Comparison of ENCODE assay signal across 12 mouse cellular contexts in genomic region chr4:133256820-133257219, GRCm38 (mm10). TPM values are rescaled to one million over a fixed set of nuclear protein-coding genes. Genes with fewer than 3 reads are reported as not detected.
A peak's percentile ranks its signal among the peaks of the same experiment; 100 is the strongest.
DNase-seq lines count a peak whose midpoint lies in the region; ATAC-seq lines count a peak whose summit lies in the region.
"Had no signal": no experiment of that assay in that cellular context is flagged by ENCODE, and none has a peak within 500 bp of the region (broad histone marks: within the 10 kb centered on the region; RNA-seq: fewer than 3 reads in every experiment).

No protein-coding gene starts in this region.

- ATAC-seq in embryonic facial prominence, embryonic 12.5 days (ENCODE audit: insufficient number of reproducible peaks, insufficient read depth, low FRiP score, low TSS enrichment) = no peak; the same call in 1 of the 2 replicates
- ATAC-seq in limb, embryonic 15.5 days (ENCODE audit: insufficient number of reproducible peaks, low FRiP score, low TSS enrichment, low read depth) = 0 out of 2 replicates have a peak, but pooled peaks have one; percentile 16
- ATAC-seq: forebrain, embryonic 14.5 days; midbrain, embryonic 13.5 days had no signal

- H3K27ac ChIP-seq in embryonic facial prominence, embryonic 12.5 days = no peak overlapping the region
- H3K27ac ChIP-seq in limb, embryonic 15.5 days = no peak overlapping the region
- H3K27ac ChIP-seq: midbrain, embryonic 13.5 days had no signal

- no peaks in the 10 kb centered on the region for H3K36me3 ChIP-seq in embryonic facial prominence, embryonic 12.5 days
- H3K36me3 ChIP-seq in limb, embryonic 15.5 days = no peaks in the 10 kb centered on the region
- H3K36me3 ChIP-seq: midbrain, embryonic 13.5 days had no signal

- WGBS in embryonic facial prominence, embryonic 12.5 days = 21% methylated on average over 24 of the region's 24 CpGs
- WGBS in limb, embryonic 15.5 days = 12% methylated on average over 24 of the region's 24 CpGs

- H3K9ac ChIP-seq in embryonic facial prominence, embryonic 12.5 days = no peak overlapping the region
- no peak overlapping the region for H3K9ac ChIP-seq in limb, embryonic 15.5 days
- H3K9ac ChIP-seq: midbrain, embryonic 13.5 days had no signal

- H3K27me3 ChIP-seq in embryonic facial prominence, embryonic 12.5 days = peaks cover 56% of the 10 kb centered on the region
- H3K27me3 ChIP-seq in limb, embryonic 15.5 days = peaks cover 39% of the 10 kb centered on the region

- 0 out of 2 replicates have a peak overlapping the region, but pooled peaks have one; percentile 7 for H3K4me3 ChIP-seq in embryonic facial prominence, embryonic 12.5 days
- peak overlapping the region; percentile 12 for H3K4me3 ChIP-seq in limb, embryonic 15.5 days
- H3K4me3 ChIP-seq: midbrain, embryonic 13.5 days had no signal

- no peaks in the 10 kb centered on the region for H3K9me3 ChIP-seq in embryonic facial prominence, embryonic 12.5 days
- H3K9me3 ChIP-seq in limb, embryonic 15.5 days = no peaks in the 10 kb centered on the region
- H3K9me3 ChIP-seq: G1E; midbrain, embryonic 13.5 days had no signal

- H3K4me2 ChIP-seq in embryonic facial prominence, embryonic 12.5 days (replicated peaks) = 0 out of 2 replicates have a peak overlapping the region, but pooled peaks have one; percentile 3
- peak overlapping the region; percentile 34 for H3K4me2 ChIP-seq in limb, embryonic 15.5 days
- H3K4me2 ChIP-seq: midbrain, embryonic 13.5 days had no signal

- peak; percentile 11 for DNase-seq in kidney, adult 18-20 months
- no peak for DNase-seq in kidney, adult 9 months
- DNase-seq in ES-CJ7 (ENCODE audit: low read depth, low spot score) = peak; percentile 38
- no peak for DNase-seq in layer of hippocampus, adult 8-10 months (ENCODE audit: low spot score in 2 of 2)
- no peak for DNase-seq in spleen, adult 18-20 months
- DNase-seq: cerebellum, postnatal 10 days; thymus, adult 18-20 months had no signal

- H3K4me1 ChIP-seq in embryonic facial prominence, embryonic 12.5 days = peaks cover 5% of the 10 kb centered on the region; the same call in 1 of the 2 replicates
- peaks cover 8% of the 10 kb centered on the region for H3K4me1 ChIP-seq in limb, embryonic 15.5 days

RNA-seq across cellular contexts. Expression of gene Sytl1, which starts 6.1 kb away (rescaled TPM):
- 2.3 and 2.8 TPM in 2 replicates for polyA plus RNA-seq in embryonic facial prominence, embryonic 12.5 days (2016; fragmentation: Nextera tagmentation; extraction: Ambion mirVana)
- 54.1 and 57.4 TPM in 2 replicates for polyA plus RNA-seq in limb, embryonic 15.5 days (2015; fragmentation: Nextera tagmentation; extraction: Ambion mirVana)
- 1 to 10 TPM in 3 of 4 experiments, under 1 TPM in 1; 0.84 to 1.4 (median 1.4) TPM for total RNA-seq in layer of hippocampus, adult 8-10 months (2022)

RNA-seq across cellular contexts. Expression of gene Map3k6, which starts 16.2 kb away (rescaled TPM):
- 2.6 and 2.7 TPM in 2 replicates for polyA plus RNA-seq in embryonic facial prominence, embryonic 12.5 days (2016; fragmentation: Nextera tagmentation; extraction: Ambion mirVana)
- 21.3 and 21.4 TPM in 2 replicates for polyA plus RNA-seq in limb, embryonic 15.5 days (2015; fragmentation: Nextera tagmentation; extraction: Ambion mirVana)
- 1 to 10 TPM; 4.8 to 6.1 (median 5.8) TPM for total RNA-seq in layer of hippocampus, adult 8-10 months (2022)

RNA-seq across cellular contexts. Expression of gene Tmem222, which starts 20.8 kb away (rescaled TPM):
- polyA plus RNA-seq in embryonic facial prominence, embryonic 12.5 days (2016; fragmentation: Nextera tagmentation; extraction: Ambion mirVana) = 80.2 and 81.8 TPM in 2 replicates
- polyA plus RNA-seq in limb, embryonic 15.5 days (2015; fragmentation: Nextera tagmentation; extraction: Ambion mirVana) = 81.6 and 82.7 TPM in 2 replicates
- 10 to 100 TPM; 80.1 to 92.0 (median 85.6) TPM for total RNA-seq in layer of hippocampus, adult 8-10 months (2022)

RNA-seq across cellular contexts. Expression of gene Gpr3, which starts 44.5 kb away (rescaled TPM):
- polyA plus RNA-seq in embryonic facial prominence, embryonic 12.5 days (2016; fragmentation: Nextera tagmentation; extraction: Ambion mirVana) = 0.13 TPM in 1 of 2 replicates, not detected in the other
- not detected in 2 replicates for polyA plus RNA-seq in limb, embryonic 15.5 days (2015; fragmentation: Nextera tagmentation; extraction: Ambion mirVana)
- total RNA-seq in layer of hippocampus, adult 8-10 months (2022) = 1 to 10 TPM; 4.3 to 8.0 (median 6.5) TPM

RNA-seq across cellular contexts. Expression of gene Cd164l2, which starts 44.9 kb away (rescaled TPM):
- polyA plus RNA-seq in embryonic facial prominence, embryonic 12.5 days (2016; fragmentation: Nextera tagmentation; extraction: Ambion mirVana) = 2.2 and 3.7 TPM in 2 replicates
- 3.6 and 5.2 TPM in 2 replicates for polyA plus RNA-seq in limb, embryonic 15.5 days (2015; fragmentation: Nextera tagmentation; extraction: Ambion mirVana)
- 1 to 10 TPM; 3.3 to 4.3 (median 3.9) TPM for total RNA-seq in layer of hippocampus, adult 8-10 months (2022)
- total RNA-seq: G1E had no signal
- polyA plus RNA-seq: G1E had no signal

Comparison
In these comparisons a context has a peak if more than half of its experiments do, and no peak if none do; other contexts are left out.
1. DNase-seq: peak in kidney, adult 18-20 months (single experiment) and ES-CJ7 (single experiment); none in kidney, adult 9 months (single experiment), layer of hippocampus, adult 8-10 months (0 of 2) and spleen, adult 18-20 months (0 of 2).
2. RNA of gene Sytl1, which starts 6.1 kb away (polyA plus RNA-seq): 54.1 to 57.4 TPM in limb, embryonic 15.5 days; 2.3 to 2.8 TPM in embryonic facial prominence, embryonic 12.5 days; every median in the first group is over 10 times any median in the second.